Mouse (Mus musculus): ENCODE measurements around the gene Epb41. TPM values are rescaled to one million over a fixed set of nuclear protein-coding genes. Genes with fewer than 3 reads are reported as not detected.

The Epb41 gene
- total and polyA plus RNA-seq, 2 experiments, result 29.6 to 46.8 TPM

DNA sequence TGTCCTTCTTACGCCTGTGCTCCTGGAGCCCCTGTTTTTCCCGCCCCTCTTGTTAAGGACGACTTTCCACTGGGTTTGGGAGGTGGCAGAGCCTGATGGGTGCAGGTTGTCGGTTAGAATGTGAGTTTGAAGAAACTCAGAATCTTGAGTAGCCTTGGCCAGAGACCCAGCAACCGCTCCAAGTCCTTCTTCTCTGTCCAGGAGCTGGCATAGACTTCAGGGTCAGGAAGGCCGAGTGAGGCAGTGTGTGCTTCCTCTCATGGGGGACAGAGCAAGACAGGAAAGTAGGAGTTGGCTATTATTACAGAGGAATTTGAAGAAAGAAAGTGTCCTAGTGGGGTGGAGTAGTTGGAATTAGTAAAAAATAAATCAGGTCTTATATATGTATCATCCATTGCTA lies 191.6 kb downstream of the Epb41 start:
- no peak for DNase-seq (ENCODE audit: extremely low read depth, low read depth, low spot score)

DNA sequence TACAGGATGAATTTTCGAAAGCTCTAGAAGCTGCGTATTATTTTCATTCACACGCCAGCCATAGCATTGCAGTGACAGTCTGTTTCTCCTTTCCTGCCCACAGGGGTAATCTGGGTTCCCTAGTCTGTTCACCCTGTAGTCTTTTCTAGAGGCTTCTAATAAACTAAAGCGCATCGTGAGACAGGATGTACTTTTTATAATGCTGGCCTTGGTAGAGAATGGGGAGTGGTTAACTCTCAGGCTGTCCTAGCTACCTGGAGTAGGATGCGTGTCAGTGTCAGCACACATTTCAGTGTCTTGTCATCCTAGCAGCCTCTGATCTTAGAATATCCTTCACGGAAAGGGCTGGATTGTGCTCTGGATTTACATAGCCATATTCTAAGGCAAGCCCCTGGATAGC lies 193.8 kb downstream of the Epb41 start:
- no peak overlapping the region; the same call in 1 of the 2 replicates for H3K27ac ChIP-seq (replicated peaks; ENCODE audit: insufficient read depth, low read depth, low read length)
- no peak for TF ChIP-seq CTCF (IDR thresholded peaks at IDR 0.05; ENCODE audit: low read depth, low read length)
- no peak for TF ChIP-seq POLR2A (IDR thresholded peaks at IDR 0.05; ENCODE audit: extremely low read depth, insufficient read depth, low read length)
- H3K36me3 ChIP-seq (ENCODE audit: control insufficient read depth, insufficient read depth, low read length), result peaks cover 9% of the 10 kb centered on the region
- no peaks in the 10 kb centered on the region for H3K27me3 ChIP-seq (ENCODE audit: control insufficient read depth, insufficient read depth, low read length)
- 69% methylated on average over 7 of the region's 7 CpGs for WGBS
- H3K4me3 ChIP-seq (ENCODE audit: insufficient read depth, low read depth, low read length), result no peak overlapping the region
- peaks cover 59% of the 10 kb centered on the region for H3K4me1 ChIP-seq (ENCODE audit: control insufficient read depth, insufficient read depth, low read length)
- no peak overlapping the region for H3K9ac ChIP-seq (ENCODE audit: low read depth, low read length)
- peaks cover 58% of the 10 kb centered on the region for H3K79me2 ChIP-seq (ENCODE audit: control insufficient read depth, insufficient read depth, low read length)
- no peak for DNase-seq (ENCODE audit: extremely low read depth, low read depth, low spot score)

More for the DNA sequence above, 191.6 kb downstream of the Epb41 start:
- Histone ChIP-seq H3K79me2 (ENCODE audit: control insufficient read depth, insufficient read depth, low read length) (peaks cover 54% of the 10 kb centered on the region), H3K4me1 (ENCODE audit: control insufficient read depth, insufficient read depth, low read length) (peaks cover 64% of the 10 kb centered on the region), H3K27ac (replicated peaks; ENCODE audit: insufficient read depth, low read depth, low read length) (peak overlapping the region; percentile 40), H3K9ac (ENCODE audit: low read depth, low read length) (no peak overlapping the region), H3K27me3 (ENCODE audit: control insufficient read depth, insufficient read depth, low read length) (no peaks in the 10 kb centered on the region), H3K4me3 (ENCODE audit: insufficient read depth, low read depth, low read length) (no peak overlapping the region), H3K36me3 (ENCODE audit: control insufficient read depth, insufficient read depth, low read length) (peaks cover 11% of the 10 kb centered on the region)
- TF ChIP-seq POLR2A (IDR thresholded peaks at IDR 0.05; ENCODE audit: extremely low read depth, insufficient read depth, low read length) (no peak), CTCF (IDR thresholded peaks at IDR 0.05; ENCODE audit: low read depth, low read length) (no peak)
- WGBS, result 59% methylated on average over 6 of the region's 6 CpGs

DNA sequence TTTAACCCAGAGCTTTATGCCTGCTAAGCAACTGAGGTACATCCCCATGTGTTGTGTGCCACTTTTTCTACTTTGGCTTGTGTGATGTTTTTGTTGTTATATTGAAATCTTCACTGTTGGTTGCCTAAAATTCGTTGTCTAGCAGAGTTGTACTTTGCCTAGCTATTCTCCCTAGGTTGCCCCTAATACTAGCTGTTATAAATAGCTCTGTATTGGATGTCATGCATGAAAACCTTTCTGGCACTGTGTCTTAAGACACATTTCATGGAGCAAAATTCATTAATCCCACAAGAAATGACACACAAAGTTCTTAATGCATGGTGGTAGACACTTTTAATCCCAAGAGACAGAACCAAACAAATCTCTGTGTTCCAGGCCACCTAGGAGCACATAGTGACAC lies 195.4 kb downstream of the Epb41 start:
- H3K79me2 ChIP-seq (ENCODE audit: control insufficient read depth, insufficient read depth, low read length), result peaks cover 50% of the 10 kb centered on the region
- DNase-seq (ENCODE audit: extremely low read depth, low read depth, low spot score), result no peak
- peaks cover 3% of the 10 kb centered on the region for H3K36me3 ChIP-seq (ENCODE audit: control insufficient read depth, insufficient read depth, low read length)
- H3K4me1 ChIP-seq (ENCODE audit: control insufficient read depth, insufficient read depth, low read length), result peaks cover 57% of the 10 kb centered on the region
- TF ChIP-seq CTCF (IDR thresholded peaks at IDR 0.05; ENCODE audit: low read depth, low read length) (no peak), POLR2A (IDR thresholded peaks at IDR 0.05; ENCODE audit: extremely low read depth, insufficient read depth, low read length) (no peak)
- H3K4me3 ChIP-seq (ENCODE audit: insufficient read depth, low read depth, low read length), result no peak overlapping the region
- H3K27ac ChIP-seq (replicated peaks; ENCODE audit: insufficient read depth, low read depth, low read length), result peak overlapping the region; percentile 56; the same call in 1 of the 2 replicates
- H3K27me3 ChIP-seq (ENCODE audit: control insufficient read depth, insufficient read depth, low read length), result no peaks in the 10 kb centered on the region
- WGBS, result 20% methylated on average over 1 of the region's 1 CpGs
- no peak overlapping the region for H3K9ac ChIP-seq (ENCODE audit: low read depth, low read length)

DNA sequence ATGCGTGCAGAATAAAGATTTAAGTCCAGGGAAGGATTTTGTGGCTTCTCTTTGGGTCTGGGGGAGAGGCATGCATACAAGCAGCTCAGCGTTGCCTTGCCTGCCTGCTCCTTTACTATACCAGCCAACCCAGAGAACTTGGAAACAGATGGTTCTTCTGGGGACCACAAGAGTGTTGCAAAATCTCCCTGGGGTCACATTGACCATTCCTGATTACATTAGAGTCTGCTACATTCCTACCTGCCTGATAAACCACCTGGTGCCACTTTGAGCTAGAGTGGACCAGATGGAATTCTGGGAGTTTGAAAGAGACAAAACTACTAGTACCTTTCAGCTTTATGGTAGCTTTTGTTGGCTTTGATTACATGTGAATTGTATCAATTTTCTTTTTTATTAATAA lies 198.3 kb downstream of the Epb41 start:
- H3K79me2 ChIP-seq (ENCODE audit: control insufficient read depth, insufficient read depth, low read length), result peaks cover 49% of the 10 kb centered on the region
- H3K9ac ChIP-seq (ENCODE audit: low read depth, low read length), result peak overlapping the region; percentile 32; the same call in 1 of the 2 replicates
- WGBS, result 39% methylated on average over 2 of the region's 2 CpGs
- H3K36me3 ChIP-seq (ENCODE audit: control insufficient read depth, insufficient read depth, low read length), result no peaks in the 10 kb centered on the region
- TF ChIP-seq CTCF (IDR thresholded peaks at IDR 0.05; ENCODE audit: low read depth, low read length), result no peak
- TF ChIP-seq POLR2A (IDR thresholded peaks at IDR 0.05; ENCODE audit: extremely low read depth, insufficient read depth, low read length), result no peak
- peak overlapping the region; percentile 41 for H3K27ac ChIP-seq (replicated peaks; ENCODE audit: insufficient read depth, low read depth, low read length)
- peak; percentile 77 for DNase-seq (ENCODE audit: extremely low read depth, low read depth, low spot score)
- peaks cover 41% of the 10 kb centered on the region for H3K4me1 ChIP-seq (ENCODE audit: control insufficient read depth, insufficient read depth, low read length)
- H3K27me3 ChIP-seq (ENCODE audit: control insufficient read depth, insufficient read depth, low read length), result no peaks in the 10 kb centered on the region
- H3K4me3 ChIP-seq (ENCODE audit: insufficient read depth, low read depth, low read length), result no peak overlapping the region

DNA sequence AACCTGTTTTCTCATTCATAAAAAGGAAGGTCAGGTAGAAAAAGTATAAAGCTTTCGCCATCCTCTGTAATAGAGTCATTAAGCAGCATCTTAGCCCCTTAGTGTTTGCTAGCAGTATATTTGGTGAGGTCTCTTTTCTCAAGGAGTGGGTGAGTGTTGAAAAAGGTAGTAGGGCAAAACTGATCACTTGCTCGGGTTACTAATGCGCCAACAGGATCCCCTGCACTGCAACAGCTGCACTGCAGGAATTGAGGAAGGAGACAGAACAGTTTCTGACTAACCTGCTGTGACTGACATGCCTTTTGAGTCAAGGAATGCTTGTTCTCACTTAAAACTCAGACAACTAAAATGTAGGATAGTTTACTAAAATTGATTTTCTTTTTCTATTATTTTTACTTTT lies 199.9 kb downstream of the Epb41 start:
- Histone ChIP-seq H3K27ac (replicated peaks; ENCODE audit: insufficient read depth, low read depth, low read length) (peak overlapping the region; percentile 33), H3K79me2 (ENCODE audit: control insufficient read depth, insufficient read depth, low read length) (peaks cover 40% of the 10 kb centered on the region), H3K27me3 (ENCODE audit: control insufficient read depth, insufficient read depth, low read length) (no peaks in the 10 kb centered on the region), H3K36me3 (ENCODE audit: control insufficient read depth, insufficient read depth, low read length) (no peaks in the 10 kb centered on the region), H3K4me1 (ENCODE audit: control insufficient read depth, insufficient read depth, low read length) (peaks cover 30% of the 10 kb centered on the region), H3K9ac (ENCODE audit: low read depth, low read length) (peak overlapping the region; percentile 48), H3K4me3 (ENCODE audit: insufficient read depth, low read depth, low read length) (peak overlapping the region; percentile 78)
- DNase-seq (ENCODE audit: extremely low read depth, low read depth, low spot score), result no peak
- 29% methylated on average over 3 of the region's 3 CpGs for WGBS
- TF ChIP-seq CTCF (IDR thresholded peaks at IDR 0.05; ENCODE audit: low read depth, low read length) (no peak), POLR2A (IDR thresholded peaks at IDR 0.05; ENCODE audit: extremely low read depth, insufficient read depth, low read length) (no peak)

DNA sequence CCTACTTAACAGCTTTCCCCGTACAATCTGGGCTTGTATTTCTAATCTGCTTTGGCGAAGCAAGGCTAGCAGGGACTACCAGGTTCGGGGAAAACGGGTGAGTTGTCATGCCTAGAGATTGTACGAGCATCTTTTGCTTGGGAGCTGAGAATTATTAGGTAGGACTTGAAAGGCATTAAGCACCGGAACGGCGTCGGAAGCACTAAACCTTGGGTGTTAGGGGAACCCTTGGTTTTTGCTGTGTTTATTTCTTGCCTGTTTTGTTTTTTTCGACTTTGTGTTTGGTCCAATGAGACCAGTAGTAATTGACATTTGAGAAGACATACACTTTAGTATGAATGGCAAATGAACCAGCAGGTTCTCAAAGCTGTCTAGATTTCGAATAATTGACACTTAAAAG lies 200.6 kb downstream of the Epb41 start:
- Histone ChIP-seq H3K27ac (replicated peaks; ENCODE audit: insufficient read depth, low read depth, low read length) (peak overlapping the region; percentile 99), H3K9ac (ENCODE audit: low read depth, low read length) (peak overlapping the region; percentile 100), H3K4me1 (ENCODE audit: control insufficient read depth, insufficient read depth, low read length) (peaks cover 28% of the 10 kb centered on the region), H3K36me3 (ENCODE audit: control insufficient read depth, insufficient read depth, low read length) (no peaks in the 10 kb centered on the region), H3K27me3 (ENCODE audit: control insufficient read depth, insufficient read depth, low read length) (no peaks in the 10 kb centered on the region), H3K4me3 (ENCODE audit: insufficient read depth, low read depth, low read length) (peak overlapping the region; percentile 78), H3K79me2 (ENCODE audit: control insufficient read depth, insufficient read depth, low read length) (peaks cover 36% of the 10 kb centered on the region)
- TF ChIP-seq CTCF (IDR thresholded peaks at IDR 0.05; ENCODE audit: low read depth, low read length) (no peak), POLR2A (IDR thresholded peaks at IDR 0.05; ENCODE audit: extremely low read depth, insufficient read depth, low read length) (no peak)
- 2% methylated on average over 11 of the region's 11 CpGs for WGBS
- DNase-seq (ENCODE audit: extremely low read depth, low read depth, low spot score), result no peak

Data from liver, adult 2 months (tissue).